Mouse (Mus musculus): Measurements from ENCODE around the gene Hps5.
A peak's percentile ranks its signal among the peaks of the same experiment; 100 is the strongest.

DNA sequence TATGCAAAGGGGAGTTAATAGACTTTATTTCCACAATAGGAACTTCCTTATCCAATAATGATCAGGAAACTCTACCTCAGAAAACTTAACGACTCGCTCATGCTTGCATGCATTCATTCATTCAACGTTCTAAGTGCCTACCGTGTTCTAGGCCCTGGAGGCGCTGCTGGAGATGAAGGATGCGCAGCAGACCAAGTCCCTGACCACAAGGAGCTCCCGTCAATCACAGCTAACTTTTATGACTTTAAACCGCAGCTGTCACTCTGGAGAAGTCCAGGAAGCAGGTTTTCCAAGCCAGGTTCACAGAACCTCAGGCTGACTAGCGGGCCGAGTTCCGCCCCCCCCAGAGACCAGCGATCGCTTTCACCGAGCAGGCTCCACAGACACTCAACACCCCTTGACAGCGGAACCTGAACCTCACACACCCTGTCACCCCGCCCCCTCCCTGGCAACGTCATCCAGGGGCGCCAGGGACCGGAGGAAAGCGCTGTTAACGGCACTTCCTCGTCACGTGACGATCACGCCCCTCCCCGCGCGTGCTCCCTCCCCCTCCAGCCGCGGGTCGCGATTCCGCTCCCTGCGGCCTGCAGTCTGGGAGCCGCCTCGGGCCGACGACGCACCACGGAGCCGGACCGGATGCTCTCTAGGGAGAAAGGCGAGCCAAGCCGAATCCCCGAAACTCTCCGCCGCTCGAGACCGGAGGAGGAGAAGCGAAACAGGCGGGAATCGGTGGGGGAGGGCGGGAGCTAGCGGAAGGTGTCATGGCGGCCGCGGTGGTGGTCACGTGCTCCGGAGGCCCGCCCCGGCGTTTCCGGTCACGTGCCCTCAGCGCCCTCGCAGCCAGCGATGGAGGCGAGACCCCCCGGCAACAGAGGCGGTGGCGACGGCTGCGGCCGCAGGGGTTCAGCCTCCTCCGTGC, at the start of gene Hps5, which contains the start of gene Gtf2h1:
- no peak for TF ChIP-seq GATA1 (IDR thresholded peaks at IDR 0.05; ENCODE audit: borderline replicate concordance, low read length)
- TF ChIP-seq FLI1 (IDR thresholded peaks at IDR 0.05; ENCODE audit: low read length), result peak; percentile 70; the same call in 1 of the 2 replicates
